Mouse (Mus musculus): ENCODE measurements around the gene Olfr1388.
"Not testable (repeated sequence)": the region's sequence is repeated elsewhere in the genome, so short reads cannot be mapped to it uniquely, and the experiment has no call there.

GRCm38 (mm10) chr11:49464746-49465145, 28.3 kb downstream of the Olfr1388 start, which contains the start of gene Olfr1386:
- TF ChIP-seq CTCF (IDR thresholded peaks at IDR 0.05; ENCODE audit: control insufficient read depth, insufficient read depth, insufficient replicate concordance, low read depth, low read length); POLR2A (IDR thresholded peaks at IDR 0.05; ENCODE audit: control insufficient read depth, low read depth, low read length): not testable (repeated sequence)
